Mouse (Mus musculus): ENCODE results near the gene Tuba4a. TPM values are rescaled to one million over a fixed set of nuclear protein-coding genes. Genes with fewer than 3 reads are reported as not detected.

Tuba4a gene
- polyA plus RNA-seq, 1 experiment from 2014 or later, result 282 TPM

- H3K4me2 ChIP-seq, result no peak overlapping the region
- H3K9ac ChIP-seq (ENCODE audit: low read depth, low read length), result no peak overlapping the region
- H3K27ac ChIP-seq (ENCODE audit: low read depth, low read length), result no peak overlapping the region
- no peak for DNase-seq (ENCODE audit: low spot score)
- peaks cover 22% of the 10 kb centered on the region for H3K36me3 ChIP-seq (ENCODE audit: control insufficient read depth, insufficient read depth, low read length)
- WGBS, result 49% methylated on average over 2 of the region's 2 CpGs
- H3K27me3 ChIP-seq (replicated peaks; ENCODE audit: control insufficient read depth, insufficient read depth, low read length), result no peaks in the 10 kb centered on the region
- ATAC-seq (replicated peaks; ENCODE audit: low FRiP score), result no peak
- H3K4me3 ChIP-seq (ENCODE audit: low read depth, low read length), result no peak overlapping the region
- H3K4me1 ChIP-seq (replicated peaks; ENCODE audit: control insufficient read depth, insufficient read depth, low read length), result peaks cover 10% of the 10 kb centered on the region; the same call in 1 of the 2 replicates
- no peaks in the 10 kb centered on the region for H3K9me3 ChIP-seq (ENCODE audit: control insufficient read depth, low read length)
Measured at GRCm38 (mm10) chr1:75187914-75188483, 31.7 kb downstream of the Tuba4a start.

- no peak overlapping the region for H3K27ac ChIP-seq (ENCODE audit: low read depth, low read length)
- peaks cover 9% of the 10 kb centered on the region; the same call in 1 of the 2 replicates for H3K4me1 ChIP-seq (replicated peaks; ENCODE audit: control insufficient read depth, insufficient read depth, low read length)
- H3K4me3 ChIP-seq (ENCODE audit: low read depth, low read length), result no peak overlapping the region
- no peak for DNase-seq (ENCODE audit: low spot score)
- H3K36me3 ChIP-seq (ENCODE audit: control insufficient read depth, insufficient read depth, low read length), result peaks cover 31% of the 10 kb centered on the region
- ATAC-seq (replicated peaks; ENCODE audit: low FRiP score), result no peak
- H3K27me3 ChIP-seq (replicated peaks; ENCODE audit: control insufficient read depth, insufficient read depth, low read length), result no peaks in the 10 kb centered on the region
- H3K9ac ChIP-seq (ENCODE audit: low read depth, low read length), result no peak overlapping the region
- no peak overlapping the region for H3K4me2 ChIP-seq
- H3K9me3 ChIP-seq (ENCODE audit: control insufficient read depth, low read length), result no peaks in the 10 kb centered on the region
Measured at GRCm38 (mm10) chr1:75187126-75187525, 32.5 kb downstream of the Tuba4a start.

GRCm38 (mm10) chr1:75185495-75185894, 34.2 kb downstream of the Tuba4a start:
- 89% methylated on average over 11 of the region's 11 CpGs for WGBS
- no peak overlapping the region for H3K27ac ChIP-seq (ENCODE audit: low read depth, low read length)
- H3K9ac ChIP-seq (ENCODE audit: low read depth, low read length), result no peak overlapping the region
- H3K9me3 ChIP-seq (ENCODE audit: control insufficient read depth, low read length), result no peaks in the 10 kb centered on the region
- no peak overlapping the region for H3K4me3 ChIP-seq (ENCODE audit: low read depth, low read length)
- no peaks in the 10 kb centered on the region for H3K27me3 ChIP-seq (replicated peaks; ENCODE audit: control insufficient read depth, insufficient read depth, low read length)
- DNase-seq (ENCODE audit: low spot score), result no peak
- H3K36me3 ChIP-seq (ENCODE audit: control insufficient read depth, insufficient read depth, low read length), result peaks cover 31% of the 10 kb centered on the region
- H3K4me2 ChIP-seq, result no peak overlapping the region
- H3K4me1 ChIP-seq (replicated peaks; ENCODE audit: control insufficient read depth, insufficient read depth, low read length), result peaks cover 9% of the 10 kb centered on the region
- ATAC-seq (replicated peaks; ENCODE audit: low FRiP score), result no peak

GRCm38 (mm10) chr1:75182160-75182559, 37.5 kb downstream of the Tuba4a start:
- no peaks in the 10 kb centered on the region for H3K27me3 ChIP-seq (replicated peaks; ENCODE audit: control insufficient read depth, insufficient read depth, low read length)
- no peak overlapping the region for H3K4me2 ChIP-seq
- peaks cover 35% of the 10 kb centered on the region for H3K36me3 ChIP-seq (ENCODE audit: control insufficient read depth, insufficient read depth, low read length)
- H3K9ac ChIP-seq (ENCODE audit: low read depth, low read length), result no peak overlapping the region
- no peak overlapping the region for H3K27ac ChIP-seq (ENCODE audit: low read depth, low read length)
- H3K4me3 ChIP-seq (ENCODE audit: low read depth, low read length), result no peak overlapping the region
- H3K9me3 ChIP-seq (ENCODE audit: control insufficient read depth, low read length), result no peaks in the 10 kb centered on the region
- no peak for ATAC-seq (replicated peaks; ENCODE audit: low FRiP score)
- WGBS, result 75% methylated on average over 4 of the region's 4 CpGs
- no peak for DNase-seq (ENCODE audit: low spot score)
- H3K4me1 ChIP-seq (replicated peaks; ENCODE audit: control insufficient read depth, insufficient read depth, low read length), result peaks cover 18% of the 10 kb centered on the region

GRCm38 (mm10) chr1:75181377-75181870, 38.2 kb downstream of the Tuba4a start:
- 86% methylated on average over 4 of the region's 4 CpGs for WGBS
- Histone ChIP-seq H3K36me3 (ENCODE audit: control insufficient read depth, insufficient read depth, low read length) (peaks cover 33% of the 10 kb centered on the region), H3K9ac (ENCODE audit: low read depth, low read length) (no peak overlapping the region), H3K4me3 (ENCODE audit: low read depth, low read length) (no peak overlapping the region), H3K27ac (ENCODE audit: low read depth, low read length) (no peak overlapping the region), H3K4me1 (replicated peaks; ENCODE audit: control insufficient read depth, insufficient read depth, low read length) (peaks cover 18% of the 10 kb centered on the region), H3K4me2 (no peak overlapping the region), H3K9me3 (ENCODE audit: control insufficient read depth, low read length) (no peaks in the 10 kb centered on the region), H3K27me3 (replicated peaks; ENCODE audit: control insufficient read depth, insufficient read depth, low read length) (no peaks in the 10 kb centered on the region)
- DNase-seq (ENCODE audit: low spot score), result no peak
- no peak for ATAC-seq (replicated peaks; ENCODE audit: low FRiP score)

- no peaks in the 10 kb centered on the region for H3K9me3 ChIP-seq (ENCODE audit: control insufficient read depth, low read length)
- H3K36me3 ChIP-seq (ENCODE audit: control insufficient read depth, insufficient read depth, low read length), result peaks cover 29% of the 10 kb centered on the region
- peak overlapping the region; percentile 81 for H3K4me3 ChIP-seq (ENCODE audit: low read depth, low read length)
- H3K27ac ChIP-seq (ENCODE audit: low read depth, low read length), result peak overlapping the region; percentile 79
- no peaks in the 10 kb centered on the region for H3K27me3 ChIP-seq (replicated peaks; ENCODE audit: control insufficient read depth, insufficient read depth, low read length)
- no peak for DNase-seq (ENCODE audit: low spot score)
- peak overlapping the region; percentile 47 for H3K9ac ChIP-seq (ENCODE audit: low read depth, low read length)
- peaks cover 18% of the 10 kb centered on the region for H3K4me1 ChIP-seq (replicated peaks; ENCODE audit: control insufficient read depth, insufficient read depth, low read length)
- peak overlapping the region; percentile 98 for H3K4me2 ChIP-seq
- WGBS, result 33% methylated on average over 7 of the region's 7 CpGs
- ATAC-seq (replicated peaks; ENCODE audit: low FRiP score), result no peak
Measured at GRCm38 (mm10) chr1:75180741-75181140, 38.9 kb downstream of the Tuba4a start.

- Histone ChIP-seq H3K27me3 (replicated peaks; ENCODE audit: control insufficient read depth, insufficient read depth, low read length) (no peaks in the 10 kb centered on the region), H3K9me3 (ENCODE audit: control insufficient read depth, low read length) (no peaks in the 10 kb centered on the region), H3K4me2 (peak within 1 kb of the TSS; percentile 98), H3K9ac (ENCODE audit: low read depth, low read length) (peak within 1 kb of the TSS; percentile 77), H3K27ac (ENCODE audit: low read depth, low read length) (peak within 1 kb of the TSS; percentile 98), H3K4me3 (ENCODE audit: low read depth, low read length) (peak within 1 kb of the TSS; percentile 81), H3K4me1 (replicated peaks; ENCODE audit: control insufficient read depth, insufficient read depth, low read length) (peaks cover 18% of the 10 kb centered on the region), H3K36me3 (ENCODE audit: control insufficient read depth, insufficient read depth, low read length) (peaks cover 30% of the 10 kb centered on the region)
- DNase-seq (ENCODE audit: low spot score), result peak; percentile 88
- ATAC-seq (replicated peaks; ENCODE audit: low FRiP score), result peak; percentile 87
- WGBS, result under 1% methylated on average over 31 of the region's 31 CpGs
Measured at GRCm38 (mm10) chr1:75180105-75180590, 39.5 kb downstream of the Tuba4a start, which contains the start of gene Abcb6. TSS of gene Abcb6 (minus strand) at chr1:75180392.

GRCm38 (mm10) chr1:75179334-75180104, 40.1 kb downstream of the Tuba4a start:
- peak overlapping the region; percentile 98 for H3K4me2 ChIP-seq
- peaks cover 18% of the 10 kb centered on the region for H3K4me1 ChIP-seq (replicated peaks; ENCODE audit: control insufficient read depth, insufficient read depth, low read length)
- H3K9ac ChIP-seq (ENCODE audit: low read depth, low read length), result peak overlapping the region; percentile 77
- DNase-seq (ENCODE audit: low spot score), result peak; percentile 62
- H3K27ac ChIP-seq (ENCODE audit: low read depth, low read length), result peak overlapping the region; percentile 98
- H3K27me3 ChIP-seq (replicated peaks; ENCODE audit: control insufficient read depth, insufficient read depth, low read length), result no peaks in the 10 kb centered on the region
- 7% methylated on average over 23 of the region's 23 CpGs for WGBS
- peak; percentile 79 for ATAC-seq (replicated peaks; ENCODE audit: low FRiP score)
- peaks cover 25% of the 10 kb centered on the region for H3K36me3 ChIP-seq (ENCODE audit: control insufficient read depth, insufficient read depth, low read length)
- H3K4me3 ChIP-seq (ENCODE audit: low read depth, low read length), result peak overlapping the region; percentile 81
- H3K9me3 ChIP-seq (ENCODE audit: control insufficient read depth, low read length), result no peaks in the 10 kb centered on the region

Data from liver, embryonic 11.5 days (tissue).